Mouse (Mus musculus) forebrain, embryonic 12.5 days (tissue): ENCODE measurements at regions not wholly inside any gene's neighbourhood (a gene's known extent, or its start where the extent isn't known, plus 50 kb on each side); places are given as distances from the start of the nearest gene placed in this dataset.

Experiments
- ATAC-seq: fragments of 200-750 bp; cut with Nextera tagmentation; 2 replicates; pipeline ENCODE4 v1.8.0; 2017; ENCODE audit warnings: moderate TSS enrichment; ENCODE audit not compliant: low FRiP score
- H3K27ac ChIP-seq: fragments of 300-500 bp; sonication (generic); 2 replicates; pipeline ENCODE4 v1.5.1; 2016; ENCODE audit warnings: mild to moderate bottlenecking
- H3K27me3 ChIP-seq: fragments of 300-500 bp; sonication (generic); 2 replicates; pipeline ENCODE4 v1.6.1; 2016; ENCODE audit warnings: mild to moderate bottlenecking
- H3K36me3 ChIP-seq: fragments of 300-500 bp; sonication (generic); replicated peaks from 2 replicates; pipeline ENCODE4 v1.6.1; 2016; ENCODE audit warnings: mild to moderate bottlenecking
- H3K4me1 ChIP-seq: fragments of 300-500 bp; sonication (generic); 2 replicates; pipeline ENCODE4 v1.6.1; 2016
- H3K4me2 ChIP-seq: fragments of 300-500 bp; sonication (generic); 2 replicates; pipeline ENCODE4 v1.6.1; 2016; ENCODE audit warnings: mild to moderate bottlenecking, moderate library complexity
- H3K4me3 ChIP-seq: fragments of 300-500 bp; sonication (generic); replicated peaks from 2 replicates; pipeline ENCODE4 v1.5.1; 2016; ENCODE audit warnings: mild to moderate bottlenecking
- H3K9ac ChIP-seq: fragments of 300-500 bp; sonication (generic); 2 replicates; pipeline ENCODE4 v1.6.1; 2016; ENCODE audit warnings: mild to moderate bottlenecking
- H3K9me3 ChIP-seq: fragments of 300-500 bp; sonication (generic); 2 replicates; pipeline ENCODE4 v1.6.1; 2016
- WGBS: fragments of 180-500 bp; shearing (Covaris S2); methylation state at CpG from one replicate; pipeline ENCODE4 v1.1.7; 2016; 5-methylcytosine and 5-hydroxymethylcytosine counted together

- Histone ChIP-seq H3K9me3 (no peaks in the 10 kb centered on the region), H3K27me3 (no peaks in the 10 kb centered on the region), H3K9ac (no peak overlapping the region), H3K4me2 (no peak overlapping the region), H3K4me3 (no peak overlapping the region), H3K27ac (no peak overlapping the region), H3K36me3 (no peaks in the 10 kb centered on the region), H3K4me1 (no peaks in the 10 kb centered on the region)
- no peak for ATAC-seq
- WGBS = 93% methylated on average over 2 of the region's 2 CpGs
Measured at GRCm38 (mm10) chr1:43292561-43292960, 95.8 kb upstream of the Fhl2 start.

GRCm38 (mm10) chr1:43294221-43295012, 97.6 kb upstream of the Fhl2 start:
- 88% methylated on average over 11 of the region's 11 CpGs for WGBS

GRCm38 (mm10) chr1:43297579-43297978, 100.8 kb upstream of the Fhl2 start:
- Histone ChIP-seq H3K9ac (no peak overlapping the region), H3K27ac (no peak overlapping the region), H3K4me2 (no peak overlapping the region), H3K4me3 (no peak overlapping the region), H3K9me3 (no peaks in the 10 kb centered on the region), H3K4me1 (no peaks in the 10 kb centered on the region), H3K27me3 (peaks cover 7% of the 10 kb centered on the region; the same call in 1 of the 2 replicates), H3K36me3 (no peaks in the 10 kb centered on the region)
- no peak for ATAC-seq
- 86% methylated on average over 2 of the region's 2 CpGs for WGBS

More at GRCm38 (mm10) chr1:43294221-43295012, 97.6 kb upstream of the Fhl2 start:
- H3K4me2 ChIP-seq = no peak overlapping the region
- no peaks in the 10 kb centered on the region for H3K4me1 ChIP-seq
- no peaks in the 10 kb centered on the region for H3K9me3 ChIP-seq
- H3K4me3 ChIP-seq = no peak overlapping the region
- H3K27me3 ChIP-seq = peaks cover 7% of the 10 kb centered on the region; the same call in 1 of the 2 replicates
- no peak overlapping the region for H3K27ac ChIP-seq
- H3K36me3 ChIP-seq = no peaks in the 10 kb centered on the region
- ATAC-seq = no peak
- no peak overlapping the region for H3K9ac ChIP-seq

GRCm38 (mm10) chr1:43298746-43299145, 102.0 kb upstream of the Fhl2 start:
- ATAC-seq = no peak
- Histone ChIP-seq H3K4me2 (no peak overlapping the region), H3K4me3 (no peak overlapping the region), H3K9me3 (no peaks in the 10 kb centered on the region), H3K9ac (no peak overlapping the region), H3K4me1 (no peaks in the 10 kb centered on the region), H3K27ac (no peak overlapping the region), H3K36me3 (no peaks in the 10 kb centered on the region), H3K27me3 (peaks cover 7% of the 10 kb centered on the region; the same call in 1 of the 2 replicates)
- 90% methylated on average over 3 of the region's 3 CpGs for WGBS

GRCm38 (mm10) chr1:43299490-43300302, 102.9 kb upstream of the Fhl2 start:
- no peak overlapping the region for H3K27ac ChIP-seq
- H3K9ac ChIP-seq = no peak overlapping the region
- peaks cover 7% of the 10 kb centered on the region; the same call in 1 of the 2 replicates for H3K27me3 ChIP-seq
- WGBS = 53% methylated on average over 7 of the region's 7 CpGs
- ATAC-seq = peak; percentile 64
- no peak overlapping the region for H3K4me3 ChIP-seq
- no peak overlapping the region for H3K4me2 ChIP-seq
- H3K9me3 ChIP-seq = no peaks in the 10 kb centered on the region
- H3K36me3 ChIP-seq = no peaks in the 10 kb centered on the region
- H3K4me1 ChIP-seq = no peaks in the 10 kb centered on the region

- H3K4me2 ChIP-seq = no peak overlapping the region
- no peaks in the 10 kb centered on the region for H3K9me3 ChIP-seq
- ATAC-seq = no peak
- no peaks in the 10 kb centered on the region for H3K36me3 ChIP-seq
- H3K27me3 ChIP-seq = peaks cover 7% of the 10 kb centered on the region; the same call in 1 of the 2 replicates
- H3K4me1 ChIP-seq = no peaks in the 10 kb centered on the region
- no peak overlapping the region for H3K9ac ChIP-seq
- no peak overlapping the region for H3K27ac ChIP-seq
- no peak overlapping the region for H3K4me3 ChIP-seq
- WGBS = 87% methylated on average over 5 of the region's 5 CpGs
Measured at GRCm38 (mm10) chr1:43300676-43301075, 103.9 kb upstream of the Fhl2 start.

GRCm38 (mm10) chr1:43301866-43302571, 105.2 kb upstream of the Fhl2 start:
- H3K4me3 ChIP-seq = no peak overlapping the region
- H3K9me3 ChIP-seq = no peaks in the 10 kb centered on the region
- no peak overlapping the region for H3K27ac ChIP-seq
- H3K4me2 ChIP-seq = no peak overlapping the region
- ATAC-seq = no peak
- no peak overlapping the region for H3K9ac ChIP-seq
- no peaks in the 10 kb centered on the region for H3K4me1 ChIP-seq
- H3K27me3 ChIP-seq = peaks cover 7% of the 10 kb centered on the region; the same call in 1 of the 2 replicates
- no peaks in the 10 kb centered on the region for H3K36me3 ChIP-seq
- WGBS = 82% methylated on average over 7 of the region's 7 CpGs

GRCm38 (mm10) chr1:43302657-43303056, 105.9 kb upstream of the Fhl2 start:
- H3K9me3 ChIP-seq = no peaks in the 10 kb centered on the region
- H3K9ac ChIP-seq = no peak overlapping the region
- ATAC-seq = no peak
- no peak overlapping the region for H3K27ac ChIP-seq
- no peak overlapping the region for H3K4me2 ChIP-seq
- WGBS = 89% methylated on average over 7 of the region's 7 CpGs
- no peaks in the 10 kb centered on the region for H3K36me3 ChIP-seq
- peaks cover 7% of the 10 kb centered on the region; the same call in 1 of the 2 replicates for H3K27me3 ChIP-seq
- no peaks in the 10 kb centered on the region for H3K4me1 ChIP-seq
- no peak overlapping the region for H3K4me3 ChIP-seq

- Histone ChIP-seq H3K4me1 (no peaks in the 10 kb centered on the region), H3K27me3 (no peaks in the 10 kb centered on the region), H3K9me3 (no peaks in the 10 kb centered on the region), H3K9ac (no peak overlapping the region), H3K4me3 (no peak overlapping the region), H3K27ac (no peak overlapping the region), H3K36me3 (no peaks in the 10 kb centered on the region), H3K4me2 (no peak overlapping the region)
- no peak for ATAC-seq
- WGBS = 65% methylated on average over 9 of the region's 9 CpGs
Measured at GRCm38 (mm10) chr1:43305349-43306278, 108.8 kb upstream of the Fhl2 start.

GRCm38 (mm10) chr1:43310711-43311695, 114.2 kb upstream of the Fhl2 start:
- Histone ChIP-seq H3K9ac (no peak overlapping the region), H3K4me1 (no peaks in the 10 kb centered on the region), H3K4me2 (no peak overlapping the region; the same call in 1 of the 2 replicates), H3K27ac (no peak overlapping the region), H3K9me3 (no peaks in the 10 kb centered on the region), H3K4me3 (no peak overlapping the region), H3K36me3 (no peaks in the 10 kb centered on the region), H3K27me3 (no peaks in the 10 kb centered on the region)
- ATAC-seq = no peak
- 62% methylated on average over 16 of the region's 16 CpGs for WGBS
